Mouse (Mus musculus) CD4-positive naive resting alpha-beta T cell, adult 76 days (primary cell): Measurements from ENCODE around the gene Dnah12. TPM values are rescaled to one million over a fixed set of nuclear protein-coding genes. Genes with fewer than 3 reads are reported as not detected.

Source experiments
- total RNA-seq: library from RNA; stranded (reverse); gene quantifications from one replicate; pipeline ENCODE4 v1.2.4, GENCODE M21; 2023

Gene Dnah12
- total RNA-seq: 0.06 TPM

DNA sequence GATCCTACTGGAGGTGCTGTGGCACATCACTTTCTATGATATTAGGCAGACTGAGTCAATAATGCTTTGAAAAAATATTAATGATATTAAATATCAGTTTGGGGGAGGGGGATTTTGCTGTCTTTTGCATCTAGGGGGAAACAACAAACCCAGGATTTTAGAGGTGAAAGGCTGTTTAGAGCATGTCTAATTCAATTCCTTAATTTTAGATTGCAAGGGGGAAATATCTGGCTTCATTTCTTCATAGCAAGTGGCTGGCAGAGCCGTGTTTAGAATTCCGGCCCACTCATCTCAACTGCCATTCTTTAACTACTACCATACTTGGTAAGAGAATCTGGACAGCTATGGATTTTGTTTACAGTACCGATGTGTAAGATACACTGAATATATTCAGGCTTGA is at the start of gene Dnah12:
Dnah12 (plus strand) TSS at position 301 of the 400 bp plus-strand sequence.

DNA sequence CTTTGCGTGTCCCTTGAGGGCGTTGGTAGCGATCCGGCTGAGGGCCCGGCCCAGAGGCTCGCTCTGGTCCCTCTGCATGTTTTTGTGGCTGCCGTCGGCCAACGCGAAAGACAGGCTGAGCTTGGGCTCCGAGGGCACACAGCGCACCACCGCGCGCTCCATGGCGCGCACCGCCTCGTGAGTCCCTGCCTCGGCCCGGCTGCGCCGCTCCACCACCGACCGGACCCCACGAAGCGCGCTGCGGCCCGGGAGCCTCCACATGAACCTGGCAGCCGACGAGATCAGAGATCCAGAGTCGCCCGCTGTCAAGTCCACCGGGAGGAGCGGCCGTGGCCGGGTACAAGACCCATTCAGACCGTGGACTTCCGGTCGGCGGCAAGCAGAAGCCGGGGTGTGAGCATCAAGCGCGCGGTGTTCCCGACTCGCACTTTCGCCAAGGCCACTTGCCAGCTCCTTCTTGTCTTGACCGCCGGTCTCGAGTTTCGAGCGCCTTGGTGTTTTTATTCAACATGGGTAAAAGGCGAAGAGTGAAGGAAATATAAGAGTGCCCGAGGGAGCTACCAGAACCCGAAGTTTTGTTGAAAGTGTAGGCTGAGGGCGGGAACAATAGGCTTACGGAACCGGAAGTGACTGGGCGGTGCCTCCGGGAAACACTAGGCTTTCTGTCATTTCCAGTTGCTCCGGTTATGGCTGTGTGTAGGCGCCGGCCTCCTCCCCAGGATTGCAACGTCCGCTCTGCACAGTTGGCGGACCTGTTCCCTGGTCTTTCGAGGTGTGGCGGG is 23.6 kb upstream of the Dnah12 start, which contains the start of gene Pde12:
Pde12 (minus strand) TSS at position 592 of the 782 bp plus-strand sequence.

DNA sequence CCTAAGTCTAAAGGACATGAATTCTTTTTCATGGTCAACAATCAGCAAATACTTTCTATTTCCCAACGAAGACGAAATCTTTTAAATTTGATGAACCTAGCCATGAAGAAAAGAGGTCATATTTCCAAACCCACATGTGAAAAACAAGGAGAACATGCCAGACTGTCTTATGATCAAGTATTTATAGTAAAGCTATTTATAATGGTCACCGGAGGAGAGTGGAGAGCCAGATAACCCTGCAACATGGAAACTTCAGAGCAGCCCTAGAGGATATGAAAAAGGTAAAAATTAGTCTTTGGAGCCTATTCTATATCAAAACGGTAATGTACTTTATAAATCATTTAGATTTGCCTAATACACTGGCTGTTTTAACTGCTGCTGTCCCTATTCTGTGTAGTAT is 201.3 kb downstream of the Dnah12 start, which contains the start of gene Asb14:
Asb14 (plus strand) TSS at position 166 of the 400 bp plus-strand sequence.

Other genes starting within 250 kb of the Dnah12 start
- 78.8 TPM for gene Slmap, start 158.3 kb upstream of the Dnah12 start, total RNA-seq
- gene Dennd6a, start 119.4 kb upstream of the Dnah12 start, total RNA-seq: 24.7 TPM
- 229 TPM for gene Arf4, start 55.2 kb upstream of the Dnah12 start, total RNA-seq
- 14.2 TPM for gene Pde12, start 23.4 kb upstream of the Dnah12 start, total RNA-seq
- not detected for gene Asb14, start 201.3 kb downstream of the Dnah12 start, total RNA-seq